Mouse (Mus musculus) R1 (cell line): ENCODE measurements around the gene Ovca2.
A peak's percentile ranks its signal among the peaks of the same experiment; 100 is the strongest.

Experiments used
- DNase-seq: peaks from one replicate; pipeline ENCODE4 v3.0.0-alpha.2; 2018; ENCODE audit warnings: low read depth, low spot score

Gene Ovca2

GRCm38 (mm10) chr11:75178672-75179208, at the start of gene Ovca2:
Gene Ovca2 (minus strand): TSS chr11:75178835.
- DNase-seq, result peak; percentile 96

GRCm38 (mm10) chr11:75227632-75228031, 49.0 kb upstream of the Ovca2 start:
- no peak for DNase-seq

DNA sequence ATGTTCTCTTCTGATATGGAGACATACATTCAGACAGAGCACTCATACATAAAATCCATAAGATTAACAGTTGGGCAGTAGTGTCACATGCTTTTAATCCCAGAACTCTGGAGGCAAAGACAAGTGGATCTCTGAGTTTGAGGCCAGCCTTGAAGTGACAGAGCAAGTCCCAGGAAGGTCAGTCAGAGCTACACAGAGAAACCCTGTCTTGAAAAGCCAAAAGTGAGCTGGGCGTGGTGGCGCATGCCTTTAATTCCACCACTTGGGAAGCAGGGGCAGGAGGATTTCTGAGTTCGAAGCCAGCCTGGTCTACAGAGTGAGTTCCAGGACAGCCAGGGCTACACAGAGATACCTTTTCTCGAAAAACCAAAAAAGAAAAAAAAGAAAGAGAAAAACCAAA, 46.2 kb upstream of the Ovca2 start:
- DNase-seq, result no peak

GRCm38 (mm10) chr11:75224062-75224461, 45.4 kb upstream of the Ovca2 start:
- no peak for DNase-seq

DNA sequence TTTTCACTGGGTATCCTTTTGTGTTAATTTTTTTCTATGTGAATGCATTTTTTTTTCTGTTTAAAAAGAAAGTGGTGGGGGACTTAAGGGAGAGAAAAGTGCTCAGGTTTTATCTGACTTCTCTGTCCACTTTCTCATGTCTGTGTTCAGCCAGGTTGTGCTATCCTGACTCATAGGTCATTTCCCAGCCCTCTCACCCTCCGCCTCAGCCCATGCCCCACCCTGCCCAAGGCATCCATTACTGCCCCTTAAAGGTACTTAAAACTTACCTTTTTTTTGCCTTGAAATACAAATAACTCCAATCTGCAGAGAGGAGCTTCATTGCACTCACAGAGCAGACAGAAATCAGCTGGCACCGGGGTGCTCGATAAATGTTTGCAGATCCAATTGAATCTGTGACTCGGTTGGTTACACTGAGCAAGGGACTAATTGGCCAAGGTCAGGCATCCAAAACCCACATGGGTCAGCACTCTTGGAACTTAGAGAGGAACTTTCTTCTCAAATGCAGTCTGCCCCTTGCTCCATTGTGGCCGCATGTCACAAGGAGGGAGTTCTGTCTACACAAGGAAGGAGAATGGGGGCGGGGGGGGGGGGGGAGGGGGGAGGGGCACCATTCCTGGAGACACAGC, 42.0 kb upstream of the Ovca2 start:
- no peak for DNase-seq

- DNase-seq, result no peak
Measured at GRCm38 (mm10) chr11:75220115-75220514, 41.5 kb upstream of the Ovca2 start.

- DNase-seq, result peak; percentile 53
Measured at GRCm38 (mm10) chr11:75214081-75214950, 35.7 kb upstream of the Ovca2 start.

- DNase-seq, result peak; percentile 37
Measured at GRCm38 (mm10) chr11:75213372-75214080, 34.9 kb upstream of the Ovca2 start.

- no peak for DNase-seq
Measured at GRCm38 (mm10) chr11:75212876-75213275, 34.2 kb upstream of the Ovca2 start.

DNA sequence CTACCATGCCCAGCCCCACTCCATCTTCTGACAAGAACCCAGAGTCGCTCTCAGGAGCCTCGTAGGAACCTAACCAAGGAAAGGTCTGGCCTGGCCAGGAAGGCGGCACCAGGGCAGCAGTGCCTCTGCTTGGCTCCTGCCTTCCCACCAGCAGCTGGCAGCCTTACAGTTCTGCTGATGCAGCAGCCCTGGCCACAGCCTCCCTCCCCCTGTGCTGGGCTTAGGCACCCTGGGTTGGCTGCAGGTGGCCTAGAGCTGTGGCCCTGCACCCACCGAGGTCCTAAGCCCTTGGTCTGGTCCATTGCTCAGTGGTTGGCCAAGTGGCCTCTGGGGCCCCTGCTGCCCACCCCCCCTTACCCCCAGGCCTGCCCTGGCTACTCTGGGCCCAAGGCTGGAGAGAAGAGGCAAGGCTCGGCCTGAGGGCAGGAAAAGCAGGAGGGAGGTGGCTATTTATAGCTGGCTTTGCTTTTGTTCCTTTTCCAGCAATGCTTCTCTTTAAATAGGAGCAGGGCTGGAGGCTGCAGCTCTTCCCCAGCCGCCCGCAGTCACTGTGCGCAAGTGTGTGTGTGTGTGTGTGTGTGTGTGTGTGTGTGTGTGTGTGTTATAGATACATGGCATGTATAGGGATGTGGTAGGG, 33.5 kb upstream of the Ovca2 start:
- DNase-seq, result no peak

- no peak for DNase-seq
Measured at GRCm38 (mm10) chr11:75210755-75211154, 32.1 kb upstream of the Ovca2 start.

DNA sequence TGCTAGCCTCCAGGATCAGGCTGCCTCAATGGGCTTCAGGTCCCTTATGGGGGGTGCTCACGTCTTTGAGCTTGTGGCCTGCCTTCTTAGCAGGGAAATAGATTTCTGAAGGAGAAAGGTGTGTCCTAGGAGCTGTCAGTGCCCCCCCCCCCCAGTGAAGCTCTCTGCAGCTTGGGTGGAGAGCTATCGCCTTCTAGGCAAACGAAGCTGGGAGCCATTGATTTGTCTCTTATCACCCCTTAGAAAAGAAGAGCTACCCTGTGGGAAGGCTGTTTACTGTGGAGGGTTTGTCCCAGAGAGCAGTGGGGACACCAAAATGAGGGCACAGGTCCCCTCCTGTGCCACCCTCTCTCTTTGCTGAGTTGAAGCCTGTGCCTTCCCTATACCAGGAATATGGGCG, 31.5 kb upstream of the Ovca2 start:
- no peak for DNase-seq

- DNase-seq, result no peak
Measured at GRCm38 (mm10) chr11:75209363-75209762, 30.7 kb upstream of the Ovca2 start.

DNA sequence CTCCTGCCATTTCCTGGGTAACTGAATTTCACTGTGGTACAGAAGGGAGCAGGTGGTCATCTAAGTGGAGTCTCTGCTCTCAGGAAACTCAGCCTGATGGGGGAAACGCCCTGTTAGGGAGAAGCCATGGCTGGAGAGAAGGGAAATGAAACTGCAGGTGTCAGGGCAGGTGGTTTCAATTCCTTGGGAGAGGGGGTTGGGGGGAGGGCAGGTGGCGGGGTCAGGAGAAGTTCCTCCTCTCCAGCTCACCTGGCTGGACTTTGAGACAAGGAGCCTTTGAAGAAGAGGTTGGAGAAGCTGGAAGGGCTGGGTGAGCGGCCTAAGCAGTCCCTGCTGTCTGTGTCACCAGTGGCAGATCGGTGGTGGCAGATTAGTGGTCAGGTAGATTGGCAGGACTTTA, 27.7 kb upstream of the Ovca2 start:
- no peak for DNase-seq

GRCm38 (mm10) chr11:75204472-75204871, 25.8 kb upstream of the Ovca2 start:
- DNase-seq, result no peak

DNA sequence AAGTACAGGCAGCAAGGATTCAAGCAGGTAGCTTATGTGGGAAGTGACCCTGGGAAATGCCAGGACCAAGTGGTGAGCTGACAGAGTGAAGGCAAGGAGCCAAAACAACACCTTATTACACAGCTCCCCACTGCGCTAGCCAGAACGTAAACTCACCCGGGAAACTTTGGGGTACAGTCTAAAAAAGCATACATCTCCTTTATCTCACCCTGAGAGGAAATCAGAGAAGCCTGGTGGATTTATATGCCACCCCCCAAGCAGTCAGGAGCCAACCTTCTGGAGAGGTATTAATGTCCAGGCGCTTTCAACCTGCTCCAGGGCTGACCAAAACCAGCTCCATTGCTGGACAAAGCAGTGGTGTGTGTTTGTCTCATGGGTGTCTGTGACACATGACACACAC, 25.3 kb upstream of the Ovca2 start:
- DNase-seq, result no peak

DNA sequence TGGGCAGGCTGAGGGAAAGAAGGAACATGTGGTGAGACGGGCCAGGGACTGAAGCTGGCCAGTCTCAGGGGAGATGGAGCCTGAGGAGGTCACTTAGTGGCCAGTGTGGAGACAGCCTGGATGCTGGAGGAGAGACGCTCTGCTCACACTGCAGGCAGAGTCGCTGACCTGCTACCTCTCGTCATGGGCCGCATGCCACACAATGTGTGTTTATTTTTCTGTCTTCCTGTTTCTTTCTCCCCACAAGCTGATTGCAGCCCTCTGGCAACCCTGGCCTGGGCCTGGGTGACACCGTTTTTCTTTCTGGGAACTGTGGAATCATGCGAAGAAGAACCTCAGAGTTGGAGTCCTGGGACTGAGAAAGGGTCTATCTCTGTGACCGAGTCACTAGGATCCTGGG, 23.1 kb upstream of the Ovca2 start:
- no peak for DNase-seq

DNA sequence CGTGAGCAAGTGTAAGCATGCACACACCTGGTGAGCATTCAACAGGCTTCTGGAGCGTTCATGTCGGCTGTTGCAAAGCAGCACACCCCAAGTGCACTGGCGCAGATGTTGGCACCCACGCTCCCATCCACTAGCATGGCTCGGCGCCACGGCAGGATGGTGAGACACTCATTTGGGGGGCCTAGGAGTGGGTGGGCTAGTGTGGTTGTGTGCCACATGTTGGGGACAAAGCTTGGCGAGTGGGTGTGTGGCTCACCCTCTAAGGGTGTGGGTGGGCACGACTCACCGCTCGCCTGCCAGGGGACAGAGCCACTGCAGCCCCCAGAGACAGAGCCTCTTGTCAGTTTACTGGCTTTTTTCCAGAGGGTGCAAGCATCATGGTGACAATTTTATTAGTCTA, 22.3 kb upstream of the Ovca2 start:
- DNase-seq, result no peak

DNA sequence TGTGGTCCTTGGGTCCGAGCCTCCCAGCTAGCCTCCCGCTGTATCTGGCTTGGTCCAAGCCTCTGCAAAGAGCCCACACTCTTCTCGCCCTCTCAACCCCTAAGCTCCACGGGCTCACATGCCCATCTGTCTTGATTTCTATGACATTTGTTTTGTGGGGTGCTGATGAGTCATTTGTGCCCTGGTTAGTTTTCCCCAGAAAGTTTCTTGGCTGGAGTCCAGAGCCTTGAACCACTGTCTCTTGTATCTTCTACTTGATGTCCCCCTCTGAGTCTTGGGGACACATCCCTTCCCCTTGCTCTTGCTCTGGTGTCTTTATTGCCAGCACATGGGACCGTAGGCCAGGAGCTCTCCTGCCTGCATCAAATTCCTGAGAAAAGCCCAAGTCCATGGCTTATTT, 21.3 kb upstream of the Ovca2 start:
- no peak for DNase-seq

- DNase-seq, result no peak
Measured at GRCm38 (mm10) chr11:75198792-75199191, 20.2 kb upstream of the Ovca2 start.

DNA sequence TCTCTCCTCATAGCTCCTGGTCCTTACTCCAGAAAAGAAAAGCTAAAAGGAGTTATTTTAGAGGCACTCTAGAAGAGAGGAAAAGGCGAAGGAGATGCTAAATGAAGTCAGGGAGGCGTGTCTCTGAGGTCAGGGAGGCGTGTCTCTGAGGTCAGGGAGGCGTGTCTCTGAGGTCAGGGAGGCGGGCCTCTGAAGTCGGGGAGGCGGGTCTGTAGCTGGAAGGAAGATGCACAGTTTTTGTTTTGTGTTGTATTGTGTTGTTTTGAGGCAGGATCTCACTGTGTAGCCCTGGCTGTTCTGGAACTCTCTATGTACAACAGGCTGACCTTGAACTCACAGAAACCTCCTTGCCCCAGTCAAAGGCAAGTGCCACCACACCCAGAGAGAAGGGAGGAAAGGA, 19.3 kb upstream of the Ovca2 start:
- DNase-seq, result peak; percentile 67

GRCm38 (mm10) chr11:75196131-75196530, 17.5 kb upstream of the Ovca2 start:
- no peak for DNase-seq
